Mouse (Mus musculus): ENCODE data around the gene Plpp2. TPM values are rescaled to one million over a fixed set of nuclear protein-coding genes. Genes with fewer than 3 reads are reported as not detected.

The Plpp2 gene
- polyA plus RNA-seq, 1 experiment = 451 TPM

DNA sequence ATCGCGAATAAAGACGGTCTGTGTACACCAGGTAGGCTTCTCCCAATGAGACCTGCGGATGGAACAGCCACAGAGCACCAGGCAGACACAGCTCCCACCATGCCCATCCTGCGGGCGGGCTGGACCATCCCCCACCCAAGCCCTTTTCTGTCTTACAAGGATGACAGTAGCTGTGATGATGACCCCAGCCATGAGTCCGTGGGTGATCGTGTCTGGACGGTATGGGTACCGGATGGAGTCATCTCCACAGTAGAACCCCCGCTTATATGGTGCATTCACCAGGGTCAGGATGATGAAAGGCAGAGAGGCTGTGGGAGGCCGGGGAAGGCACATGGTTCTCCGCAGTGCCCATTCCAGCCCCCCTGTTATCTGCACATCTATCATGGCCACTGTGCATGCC is 2.9 kb downstream of the Plpp2 start:
- Histone ChIP-seq H3K4me3 (ENCODE audit: low read depth, low read length) (no peak overlapping the region), H3K27me3 (ENCODE audit: control insufficient read depth, insufficient read depth, low read length) (no peaks in the 10 kb centered on the region), H3K36me3 (ENCODE audit: control insufficient read depth, insufficient read depth, low read length) (peaks cover 38% of the 10 kb centered on the region), H3K4me1 (ENCODE audit: control insufficient read depth, insufficient read depth, insufficient read length, low read length) (peaks cover 28% of the 10 kb centered on the region), H3K27ac (ENCODE audit: insufficient read depth, low read depth, low read length) (no peak overlapping the region)
- WGBS = 89% methylated on average over 13 of the region's 13 CpGs
- no peak for TF ChIP-seq CTCF (IDR thresholded peaks at IDR 0.05; ENCODE audit: extremely low read depth, insufficient read length, insufficient replicate concordance, low read depth, low read length)
- no peak for TF ChIP-seq POLR2A (IDR thresholded peaks at IDR 0.05; ENCODE audit: low read depth, low read length)

DNA sequence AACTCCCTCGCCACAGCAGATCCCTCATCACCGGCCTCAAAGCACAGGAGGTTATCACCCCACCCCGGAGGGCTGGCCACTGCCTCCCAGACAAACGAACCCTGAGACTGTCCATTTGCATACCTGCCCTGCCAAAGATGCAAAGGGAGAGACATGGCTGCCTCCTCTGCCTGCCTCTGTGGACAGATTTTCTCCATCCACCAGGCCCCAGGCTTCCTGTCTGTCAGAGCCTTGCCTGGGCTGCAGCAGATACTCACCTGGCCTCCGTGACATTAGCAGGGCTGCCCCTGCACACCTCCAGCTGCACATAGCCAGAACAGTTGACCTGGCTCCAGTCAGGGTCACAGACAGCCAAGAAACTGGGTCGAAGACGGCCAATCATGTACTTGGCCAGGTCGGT is 3.4 kb downstream of the Plpp2 start:
- Histone ChIP-seq H3K4me1 (ENCODE audit: control insufficient read depth, insufficient read depth, insufficient read length, low read length) (peaks cover 28% of the 10 kb centered on the region), H3K27ac (ENCODE audit: insufficient read depth, low read depth, low read length) (no peak overlapping the region), H3K36me3 (ENCODE audit: control insufficient read depth, insufficient read depth, low read length) (peaks cover 40% of the 10 kb centered on the region), H3K4me3 (ENCODE audit: low read depth, low read length) (no peak overlapping the region), H3K27me3 (ENCODE audit: control insufficient read depth, insufficient read depth, low read length) (no peaks in the 10 kb centered on the region)
- 80% methylated on average over 8 of the region's 8 CpGs for WGBS
- no peak for TF ChIP-seq CTCF (IDR thresholded peaks at IDR 0.05; ENCODE audit: extremely low read depth, insufficient read length, insufficient replicate concordance, low read depth, low read length)
- TF ChIP-seq POLR2A (IDR thresholded peaks at IDR 0.05; ENCODE audit: low read depth, low read length) = no peak

DNA sequence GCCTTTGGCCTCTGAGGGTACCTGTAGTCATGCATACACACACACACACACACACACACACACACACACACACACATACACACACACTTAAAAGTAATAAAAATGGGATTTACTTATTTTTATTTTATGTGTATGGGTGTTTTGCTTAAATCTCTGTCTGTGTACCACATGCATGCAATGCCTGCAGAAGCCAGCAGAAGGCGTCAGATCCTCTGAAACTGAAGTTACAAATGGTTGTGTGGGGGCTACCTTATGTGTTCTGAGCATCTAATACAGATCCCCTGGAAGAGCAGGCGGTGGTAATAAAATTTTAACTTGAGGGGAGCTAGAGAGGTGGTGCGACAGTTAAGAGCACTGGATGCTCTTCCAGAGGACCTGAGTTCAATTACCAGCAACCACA is 5.5 kb downstream of the Plpp2 start:
- Histone ChIP-seq H3K36me3 (ENCODE audit: control insufficient read depth, insufficient read depth, low read length) (peaks cover 53% of the 10 kb centered on the region), H3K4me3 (ENCODE audit: low read depth, low read length) (no peak overlapping the region), H3K4me1 (ENCODE audit: control insufficient read depth, insufficient read depth, insufficient read length, low read length) (peaks cover 18% of the 10 kb centered on the region; the same call in 1 of the 2 replicates), H3K27ac (ENCODE audit: insufficient read depth, low read depth, low read length) (no peak overlapping the region), H3K27me3 (ENCODE audit: control insufficient read depth, insufficient read depth, low read length) (no peaks in the 10 kb centered on the region)
- TF ChIP-seq POLR2A (IDR thresholded peaks at IDR 0.05; ENCODE audit: low read depth, low read length) (no peak), CTCF (IDR thresholded peaks at IDR 0.05; ENCODE audit: extremely low read depth, insufficient read length, insufficient replicate concordance, low read depth, low read length) (no peak)
- 89% methylated on average over 3 of the region's 3 CpGs for WGBS

DNA sequence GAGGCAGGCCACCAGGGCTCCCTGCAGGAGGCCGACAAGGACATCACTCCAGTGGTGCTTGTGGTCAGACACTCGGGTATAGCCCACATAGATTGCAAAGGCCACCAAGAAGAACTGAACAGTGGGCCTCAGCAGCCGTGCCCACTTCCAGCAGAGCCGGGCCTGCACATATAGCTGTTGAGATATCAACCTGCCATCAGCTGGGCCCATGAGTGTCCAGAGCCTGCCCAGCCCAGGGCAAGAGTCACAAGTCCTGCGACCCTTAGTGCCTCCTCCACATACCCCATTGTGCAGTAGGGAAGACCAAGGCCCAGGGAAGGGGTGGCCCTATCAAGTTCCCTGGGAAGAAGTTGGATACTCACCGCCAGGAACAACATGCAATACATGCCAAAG is 6.1 kb downstream of the Plpp2 start:
- TF ChIP-seq POLR2A (IDR thresholded peaks at IDR 0.05; ENCODE audit: low read depth, low read length) = no peak
- no peak for TF ChIP-seq CTCF (IDR thresholded peaks at IDR 0.05; ENCODE audit: extremely low read depth, insufficient read length, insufficient replicate concordance, low read depth, low read length)
- WGBS = 84% methylated on average over 6 of the region's 6 CpGs
- peaks cover 18% of the 10 kb centered on the region; the same call in 1 of the 2 replicates for H3K4me1 ChIP-seq (ENCODE audit: control insufficient read depth, insufficient read depth, insufficient read length, low read length)
- H3K27me3 ChIP-seq (ENCODE audit: control insufficient read depth, insufficient read depth, low read length) = no peaks in the 10 kb centered on the region
- H3K27ac ChIP-seq (ENCODE audit: insufficient read depth, low read depth, low read length) = no peak overlapping the region
- no peak overlapping the region for H3K4me3 ChIP-seq (ENCODE audit: low read depth, low read length)
- H3K36me3 ChIP-seq (ENCODE audit: control insufficient read depth, insufficient read depth, low read length) = peaks cover 54% of the 10 kb centered on the region

DNA sequence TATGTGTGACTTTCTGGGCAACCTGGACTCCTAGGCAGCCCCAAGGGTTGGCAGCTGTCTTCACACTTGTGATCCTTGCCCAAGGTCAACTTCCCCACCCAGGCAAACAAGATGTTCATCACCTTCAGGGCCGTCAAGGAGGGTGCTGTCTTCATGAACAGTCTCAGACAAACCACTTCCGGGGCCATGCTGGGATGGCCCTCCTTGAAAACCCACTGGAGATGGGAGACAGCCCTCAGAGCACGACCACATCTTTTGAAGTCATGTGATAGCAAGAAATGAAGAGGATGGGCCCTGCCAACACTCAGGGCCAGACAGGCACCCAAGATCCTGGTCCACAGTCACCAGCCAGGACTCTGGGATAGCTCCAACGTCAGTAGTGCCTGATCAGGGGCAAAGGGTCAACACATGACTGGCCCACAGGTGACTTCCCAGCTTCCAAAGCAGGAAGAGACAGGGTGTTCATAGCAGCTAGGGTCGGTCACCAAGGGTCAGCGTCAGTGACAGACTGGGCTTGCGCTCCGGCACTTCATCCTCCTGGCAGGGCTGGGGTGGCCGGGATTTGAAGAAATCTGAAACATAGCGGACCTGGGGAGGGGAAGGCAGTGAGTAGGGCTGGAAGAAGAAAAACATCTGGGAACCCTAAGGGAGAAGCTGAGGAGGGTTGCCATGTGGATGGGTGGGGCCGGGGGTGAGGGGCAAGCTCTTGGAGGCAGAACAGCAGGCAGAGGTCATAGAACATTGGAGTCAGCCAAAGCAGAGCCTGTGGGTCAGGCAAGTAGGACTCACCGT is 6.7 kb downstream of the Plpp2 start:
- 89% methylated on average over 12 of the region's 12 CpGs for WGBS
- peaks cover 54% of the 10 kb centered on the region for H3K36me3 ChIP-seq (ENCODE audit: control insufficient read depth, insufficient read depth, low read length)
- no peaks in the 10 kb centered on the region for H3K27me3 ChIP-seq (ENCODE audit: control insufficient read depth, insufficient read depth, low read length)
- H3K4me1 ChIP-seq (ENCODE audit: control insufficient read depth, insufficient read depth, insufficient read length, low read length) = peaks cover 18% of the 10 kb centered on the region; the same call in 1 of the 2 replicates
- H3K4me3 ChIP-seq (ENCODE audit: low read depth, low read length) = no peak overlapping the region
- TF ChIP-seq POLR2A (IDR thresholded peaks at IDR 0.05; ENCODE audit: low read depth, low read length) = no peak
- no peak for TF ChIP-seq CTCF (IDR thresholded peaks at IDR 0.05; ENCODE audit: extremely low read depth, insufficient read length, insufficient replicate concordance, low read depth, low read length)
- H3K27ac ChIP-seq (ENCODE audit: insufficient read depth, low read depth, low read length) = no peak overlapping the region

DNA sequence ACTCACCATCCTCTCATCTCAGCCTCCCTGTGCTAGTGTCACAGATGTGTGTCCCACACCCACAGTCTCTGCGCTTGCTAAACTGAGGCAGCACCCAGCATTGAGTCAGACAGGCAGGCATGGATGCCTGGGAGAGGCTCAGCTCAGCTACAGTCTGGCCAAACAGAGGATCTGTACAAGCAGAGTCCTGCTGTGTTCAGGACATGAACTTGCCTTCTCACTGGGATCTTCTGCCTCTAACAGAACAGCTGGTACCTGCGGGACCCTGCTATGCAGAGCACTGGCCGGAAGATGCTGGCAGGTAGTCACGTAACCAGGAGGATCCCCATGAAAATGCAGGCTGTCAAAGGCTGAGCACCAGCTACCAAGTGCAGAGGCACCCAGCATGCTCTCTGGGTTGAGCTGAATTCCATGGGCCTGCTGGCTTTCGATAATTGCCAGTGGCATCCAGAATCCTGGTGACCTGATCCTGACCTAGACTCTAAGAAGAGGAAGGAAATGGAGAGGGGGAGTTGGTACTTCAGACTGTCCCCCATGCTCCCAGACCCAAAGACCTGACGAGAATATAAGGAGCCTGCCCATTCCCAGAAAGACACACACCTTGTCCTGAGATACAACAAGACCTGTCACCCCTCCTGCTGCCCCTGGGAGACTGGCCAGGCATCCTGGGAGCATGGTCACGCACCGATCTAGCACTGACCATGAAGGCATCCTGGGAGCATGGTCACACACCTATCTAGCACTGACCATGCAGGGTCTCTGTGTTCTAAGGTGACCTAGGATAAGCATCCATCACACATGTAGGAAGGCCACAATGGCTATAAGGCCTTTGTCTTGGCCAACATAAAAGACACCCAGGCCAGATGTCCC is 7.9 kb downstream of the Plpp2 start:
- Histone ChIP-seq H3K27me3 (ENCODE audit: control insufficient read depth, insufficient read depth, low read length) (no peaks in the 10 kb centered on the region), H3K27ac (ENCODE audit: insufficient read depth, low read depth, low read length) (no peak overlapping the region), H3K4me3 (ENCODE audit: low read depth, low read length) (no peak overlapping the region), H3K36me3 (ENCODE audit: control insufficient read depth, insufficient read depth, low read length) (peaks cover 58% of the 10 kb centered on the region), H3K4me1 (ENCODE audit: control insufficient read depth, insufficient read depth, insufficient read length, low read length) (peaks cover 9% of the 10 kb centered on the region; the same call in 1 of the 2 replicates)
- no peak for TF ChIP-seq CTCF (IDR thresholded peaks at IDR 0.05; ENCODE audit: extremely low read depth, insufficient read length, insufficient replicate concordance, low read depth, low read length)
- no peak for TF ChIP-seq POLR2A (IDR thresholded peaks at IDR 0.05; ENCODE audit: low read depth, low read length)
- 92% methylated on average over 8 of the region's 8 CpGs for WGBS

- H3K27ac ChIP-seq (ENCODE audit: insufficient read depth, low read depth, low read length) = no peak overlapping the region
- TF ChIP-seq CTCF (IDR thresholded peaks at IDR 0.05; ENCODE audit: extremely low read depth, insufficient read length, insufficient replicate concordance, low read depth, low read length) (no peak), POLR2A (IDR thresholded peaks at IDR 0.05; ENCODE audit: low read depth, low read length) (no peak)
- H3K27me3 ChIP-seq (ENCODE audit: control insufficient read depth, insufficient read depth, low read length) = no peaks in the 10 kb centered on the region
- H3K4me3 ChIP-seq (ENCODE audit: low read depth, low read length) = no peak overlapping the region
- H3K36me3 ChIP-seq (ENCODE audit: control insufficient read depth, insufficient read depth, low read length) = peaks cover 53% of the 10 kb centered on the region
- 0 out of 2 replicates have a peak, but pooled peaks cover 2% of the 10 kb centered on the region for H3K4me1 ChIP-seq (ENCODE audit: control insufficient read depth, insufficient read depth, insufficient read length, low read length)
- 88% methylated on average over 1 of the region's 1 CpGs for WGBS
Observed at GRCm38 (mm10) chr10:79524433-79524832, 9.2 kb downstream of the Plpp2 start.

Data from small intestine, adult 2 months (tissue).